Mouse (Mus musculus): Measurements from ENCODE around the gene Rnf217. TPM values are rescaled to one million over a fixed set of nuclear protein-coding genes. Genes with fewer than 3 reads are reported as not detected.

The Rnf217 gene
- polyA plus RNA-seq, 1 experiment, result 4.6 TPM

GRCm38 (mm10) chr10:31603855-31604254 lies 5.1 kb downstream of the Rnf217 start:
- Histone ChIP-seq H3K4me1 (ENCODE audit: control insufficient read depth, insufficient read depth, low read length) (peaks cover 4% of the 10 kb centered on the region; the same call in 1 of the 2 replicates), H3K4me3 (ENCODE audit: insufficient read depth, low read length) (no peak overlapping the region), H3K27ac (ENCODE audit: insufficient read depth, low read length) (no peak overlapping the region)
- TF ChIP-seq CTCF (IDR thresholded peaks at IDR 0.05; ENCODE audit: extremely low read depth, insufficient read depth, low read length) (no peak), POLR2A (IDR thresholded peaks at IDR 0.05; ENCODE audit: extremely low read depth, insufficient read depth, low read length) (no peak)

GRCm38 (mm10) chr10:31600116-31600515 lies 8.9 kb downstream of the Rnf217 start:
- Histone ChIP-seq H3K27ac (ENCODE audit: insufficient read depth, low read length) (no peak overlapping the region), H3K4me1 (ENCODE audit: control insufficient read depth, insufficient read depth, low read length) (peaks cover 4% of the 10 kb centered on the region; the same call in 1 of the 2 replicates), H3K4me3 (ENCODE audit: insufficient read depth, low read length) (no peak overlapping the region)
- no peak for TF ChIP-seq POLR2A (IDR thresholded peaks at IDR 0.05; ENCODE audit: extremely low read depth, insufficient read depth, low read length)
- TF ChIP-seq CTCF (IDR thresholded peaks at IDR 0.05; ENCODE audit: extremely low read depth, insufficient read depth, low read length), result no peak

GRCm38 (mm10) chr10:31597886-31598285 lies 11.1 kb downstream of the Rnf217 start:
- H3K4me3 ChIP-seq (ENCODE audit: insufficient read depth, low read length), result no peak overlapping the region
- H3K27ac ChIP-seq (ENCODE audit: insufficient read depth, low read length), result no peak overlapping the region
- TF ChIP-seq POLR2A (IDR thresholded peaks at IDR 0.05; ENCODE audit: extremely low read depth, insufficient read depth, low read length) (no peak), CTCF (IDR thresholded peaks at IDR 0.05; ENCODE audit: extremely low read depth, insufficient read depth, low read length) (no peak)
- H3K4me1 ChIP-seq (ENCODE audit: control insufficient read depth, insufficient read depth, low read length), result peaks cover 5% of the 10 kb centered on the region

GRCm38 (mm10) chr10:31596804-31597203 lies 12.2 kb downstream of the Rnf217 start:
- H3K27ac ChIP-seq (ENCODE audit: insufficient read depth, low read length), result no peak overlapping the region
- no peak overlapping the region for H3K4me3 ChIP-seq (ENCODE audit: insufficient read depth, low read length)
- TF ChIP-seq CTCF (IDR thresholded peaks at IDR 0.05; ENCODE audit: extremely low read depth, insufficient read depth, low read length) (no peak), POLR2A (IDR thresholded peaks at IDR 0.05; ENCODE audit: extremely low read depth, insufficient read depth, low read length) (no peak)
- peaks cover 6% of the 10 kb centered on the region for H3K4me1 ChIP-seq (ENCODE audit: control insufficient read depth, insufficient read depth, low read length)

- Histone ChIP-seq H3K4me3 (ENCODE audit: insufficient read depth, low read length) (no peak overlapping the region), H3K4me1 (ENCODE audit: control insufficient read depth, insufficient read depth, low read length) (peaks cover 6% of the 10 kb centered on the region), H3K27ac (ENCODE audit: insufficient read depth, low read length) (no peak overlapping the region)
- TF ChIP-seq POLR2A (IDR thresholded peaks at IDR 0.05; ENCODE audit: extremely low read depth, insufficient read depth, low read length) (no peak), CTCF (IDR thresholded peaks at IDR 0.05; ENCODE audit: extremely low read depth, insufficient read depth, low read length) (no peak)
These were observed 13.7 kb downstream of the Rnf217 start for GRCm38 (mm10) chr10:31595326-31595725.

- H3K4me3 ChIP-seq (ENCODE audit: insufficient read depth, low read length), result no peak overlapping the region
- peaks cover 6% of the 10 kb centered on the region for H3K4me1 ChIP-seq (ENCODE audit: control insufficient read depth, insufficient read depth, low read length)
- TF ChIP-seq POLR2A (IDR thresholded peaks at IDR 0.05; ENCODE audit: extremely low read depth, insufficient read depth, low read length) (no peak), CTCF (IDR thresholded peaks at IDR 0.05; ENCODE audit: extremely low read depth, insufficient read depth, low read length) (no peak)
- no peak overlapping the region for H3K27ac ChIP-seq (ENCODE audit: insufficient read depth, low read length)
These were observed 16.1 kb downstream of the Rnf217 start for GRCm38 (mm10) chr10:31592741-31593524.

GRCm38 (mm10) chr10:31592095-31592740 lies 16.8 kb downstream of the Rnf217 start:
- H3K27ac ChIP-seq (ENCODE audit: insufficient read depth, low read length), result no peak overlapping the region

GRCm38 (mm10) chr10:31580722-31581121 lies 28.3 kb downstream of the Rnf217 start:
- H3K4me1 ChIP-seq (ENCODE audit: control insufficient read depth, insufficient read depth, low read length), result no peaks in the 10 kb centered on the region
- H3K4me3 ChIP-seq (ENCODE audit: insufficient read depth, low read length), result no peak overlapping the region
- no peak overlapping the region for H3K27ac ChIP-seq (ENCODE audit: insufficient read depth, low read length)
- TF ChIP-seq CTCF (IDR thresholded peaks at IDR 0.05; ENCODE audit: extremely low read depth, insufficient read depth, low read length), result no peak
- TF ChIP-seq POLR2A (IDR thresholded peaks at IDR 0.05; ENCODE audit: extremely low read depth, insufficient read depth, low read length), result no peak

More at GRCm38 (mm10) chr10:31592095-31592740, 16.8 kb downstream of the Rnf217 start:
- TF ChIP-seq CTCF (IDR thresholded peaks at IDR 0.05; ENCODE audit: extremely low read depth, insufficient read depth, low read length), result no peak
- TF ChIP-seq POLR2A (IDR thresholded peaks at IDR 0.05; ENCODE audit: extremely low read depth, insufficient read depth, low read length), result no peak
- Histone ChIP-seq H3K4me3 (ENCODE audit: insufficient read depth, low read length) (no peak overlapping the region), H3K4me1 (ENCODE audit: control insufficient read depth, insufficient read depth, low read length) (peaks cover 6% of the 10 kb centered on the region)

GRCm38 (mm10) chr10:31580073-31580472 lies 28.9 kb downstream of the Rnf217 start:
- Histone ChIP-seq H3K4me1 (ENCODE audit: control insufficient read depth, insufficient read depth, low read length) (no peaks in the 10 kb centered on the region), H3K27ac (ENCODE audit: insufficient read depth, low read length) (no peak overlapping the region), H3K4me3 (ENCODE audit: insufficient read depth, low read length) (no peak overlapping the region)

More at GRCm38 (mm10) chr10:31580073-31580472, 28.9 kb downstream of the Rnf217 start:
- TF ChIP-seq POLR2A (IDR thresholded peaks at IDR 0.05; ENCODE audit: extremely low read depth, insufficient read depth, low read length) (no peak), CTCF (IDR thresholded peaks at IDR 0.05; ENCODE audit: extremely low read depth, insufficient read depth, low read length) (no peak)
